Mouse (Mus musculus) kidney, adult 9 months (tissue): ENCODE data around the gene Gm13287.
"Not testable (repeated sequence)": the region's sequence is repeated elsewhere in the genome, so short reads cannot be mapped to it uniquely, and the experiment has no call there.

Experiments used
- DNase-seq: peaks from one replicate; pipeline ENCODE4 v3.0.0; 2022

Gm13287 gene

DNA sequence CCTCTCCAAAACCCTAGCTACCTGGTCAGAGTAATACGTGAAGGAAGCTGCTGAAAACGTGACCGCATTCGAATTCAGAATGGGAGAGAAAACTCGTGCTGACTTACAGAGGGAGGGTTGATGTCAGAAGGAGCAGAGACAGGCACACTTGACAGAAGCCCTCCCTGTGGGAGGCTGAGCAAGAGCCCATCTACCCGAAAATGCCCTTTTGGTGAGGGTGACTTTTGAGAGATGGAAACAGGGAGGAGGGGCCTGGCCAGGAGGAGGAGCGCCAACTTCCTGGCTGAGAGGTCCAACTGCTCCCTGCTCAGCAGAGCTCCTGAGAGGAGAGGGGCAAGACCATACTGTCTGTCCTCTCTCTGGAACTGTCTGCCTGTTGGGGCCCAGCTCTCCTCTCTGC lies 3.7 kb upstream of the Gm13287 start, which contains the start of gene Gm13285:
Gm13285 (plus strand) TSS at position 301 of the 400 bp plus-strand sequence.
- not testable (repeated sequence) for DNase-seq

DNA sequence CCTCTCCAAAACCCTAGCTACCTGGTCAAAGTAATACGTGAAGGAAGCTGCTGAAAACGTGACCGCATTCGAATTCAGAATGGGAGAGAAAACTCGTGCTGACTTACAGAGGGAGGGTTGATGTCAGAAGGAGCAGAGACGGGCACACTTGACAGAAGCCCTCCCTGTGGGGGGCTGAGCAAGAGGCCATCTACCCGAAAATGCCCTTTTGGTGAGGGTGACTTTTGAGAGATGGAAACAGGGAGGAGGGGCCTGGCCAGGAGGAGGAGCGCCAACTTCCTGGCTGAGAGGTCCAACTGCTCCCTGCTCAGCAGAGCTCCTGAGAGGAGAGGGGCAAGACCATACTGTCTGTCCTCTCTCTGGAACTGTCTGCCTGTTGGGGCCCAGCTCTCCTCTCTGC lies 2.2 kb downstream of the Gm13287 start, which contains the start of gene Gm13288:
Gm13288 (plus strand) TSS at position 301 of the 400 bp plus-strand sequence.
- not testable (repeated sequence) for DNase-seq

DNA sequence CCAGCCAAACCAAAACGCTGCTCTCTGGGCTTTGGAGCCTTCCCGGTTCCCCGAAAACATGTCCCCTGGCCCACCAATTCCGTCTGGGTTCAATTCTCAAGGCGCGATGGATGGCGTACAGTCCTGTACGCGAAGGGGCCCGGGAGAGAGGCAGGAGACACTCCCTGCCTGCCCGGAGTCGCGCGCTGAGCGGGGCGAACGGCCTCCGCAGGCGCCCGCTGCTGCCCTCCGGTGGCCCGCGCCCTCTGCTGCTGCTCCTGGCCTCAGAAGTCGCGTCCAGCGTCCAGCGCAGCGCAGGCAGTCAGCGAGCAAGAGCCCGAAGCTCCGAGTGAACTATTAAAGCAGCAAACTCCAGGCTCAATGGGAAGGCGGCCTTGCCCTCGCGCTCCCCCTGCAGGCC lies 2.7 kb downstream of the Gm13287 start:
- DNase-seq = peak; percentile 40

DNA sequence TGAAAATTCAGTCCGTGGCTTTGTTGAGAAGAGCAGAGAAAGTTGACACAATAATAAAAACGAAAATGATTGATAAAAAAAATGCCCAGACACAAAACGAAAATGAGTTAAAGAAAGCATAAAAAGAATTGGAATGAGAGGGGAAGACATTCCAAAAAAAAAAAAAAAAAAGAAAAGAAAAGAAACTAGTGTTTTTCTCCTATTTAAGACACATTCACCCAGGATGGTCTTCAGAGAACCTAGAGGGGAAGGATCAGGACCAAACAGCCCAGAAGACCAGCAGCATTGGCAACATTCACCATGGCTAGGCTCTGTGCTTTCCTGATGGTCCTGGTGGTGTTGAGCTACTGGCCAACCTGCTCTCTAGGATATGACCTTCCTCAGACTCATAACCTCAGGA lies 12.9 kb downstream of the Gm13287 start, which contains the start of gene Ifna7:
Ifna7 (plus strand) TSS at position 301 of the 400 bp plus-strand sequence.
- no peak for DNase-seq

DNA sequence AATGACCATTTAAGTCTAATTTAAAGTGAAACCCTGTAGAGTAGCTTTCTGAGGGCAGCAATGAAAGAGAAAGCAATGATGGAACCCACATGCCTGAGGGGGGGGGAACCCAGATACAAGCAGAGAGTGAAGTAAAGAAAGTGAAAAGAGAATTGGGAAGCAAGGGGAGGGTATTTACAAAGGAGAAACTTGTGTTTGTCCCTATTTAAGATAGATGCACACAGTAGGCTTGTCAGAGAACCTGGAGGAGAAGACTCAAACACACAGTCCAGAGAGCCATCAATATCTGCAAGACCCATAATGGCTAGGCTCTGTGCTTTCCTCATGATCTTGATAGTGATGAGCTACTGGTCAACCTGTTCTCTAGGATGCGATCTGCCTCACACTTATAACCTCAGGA lies 16.6 kb downstream of the Gm13287 start, which contains the start of gene Ifna11:
Ifna11 (plus strand) TSS at position 301 of the 400 bp plus-strand sequence.
- DNase-seq = no peak

DNA sequence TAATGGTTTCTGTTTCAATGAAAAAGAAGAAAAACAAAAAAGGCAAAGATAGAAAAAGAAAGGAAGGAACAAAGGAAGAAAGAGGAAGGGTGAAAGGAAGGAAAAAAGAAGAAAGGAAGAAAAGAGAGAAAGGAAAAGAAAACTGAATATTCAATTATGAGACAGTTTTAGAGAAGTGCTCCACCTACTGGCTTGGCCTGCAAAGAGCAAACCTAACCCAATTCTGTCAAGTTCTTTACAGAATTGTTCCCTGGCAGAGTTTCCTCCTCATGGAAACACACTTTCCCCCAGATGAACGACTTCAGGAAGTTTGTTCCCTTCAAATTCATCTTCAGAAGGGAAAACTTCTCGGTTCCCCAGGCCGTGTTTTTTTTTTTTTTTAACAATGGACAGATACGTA lies 19.9 kb downstream of the Gm13287 start:
- DNase-seq = peak; percentile 4

DNA sequence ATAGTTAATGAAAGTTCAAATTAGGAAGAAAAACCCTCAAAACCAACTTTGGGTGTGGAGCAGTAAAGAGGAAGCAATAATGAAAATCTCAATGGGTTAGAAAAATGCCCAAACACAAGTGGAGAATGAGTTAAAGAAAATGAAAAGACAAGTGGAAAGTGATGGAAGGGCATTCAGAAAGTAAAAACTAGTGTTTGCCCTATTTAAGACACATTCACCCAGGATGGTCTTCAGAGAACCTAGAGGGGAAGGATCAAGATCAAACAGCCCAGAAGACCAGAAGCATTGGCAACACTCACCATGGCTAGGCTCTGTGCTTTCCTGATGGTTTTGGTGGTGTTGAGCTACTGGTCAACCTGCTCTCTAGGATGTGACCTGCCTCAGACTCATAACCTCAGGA lies 24.1 kb downstream of the Gm13287 start, which contains the start of gene Ifna6:
Ifna6 (plus strand) TSS at position 301 of the 400 bp plus-strand sequence.
- not testable (repeated sequence) for DNase-seq

DNA sequence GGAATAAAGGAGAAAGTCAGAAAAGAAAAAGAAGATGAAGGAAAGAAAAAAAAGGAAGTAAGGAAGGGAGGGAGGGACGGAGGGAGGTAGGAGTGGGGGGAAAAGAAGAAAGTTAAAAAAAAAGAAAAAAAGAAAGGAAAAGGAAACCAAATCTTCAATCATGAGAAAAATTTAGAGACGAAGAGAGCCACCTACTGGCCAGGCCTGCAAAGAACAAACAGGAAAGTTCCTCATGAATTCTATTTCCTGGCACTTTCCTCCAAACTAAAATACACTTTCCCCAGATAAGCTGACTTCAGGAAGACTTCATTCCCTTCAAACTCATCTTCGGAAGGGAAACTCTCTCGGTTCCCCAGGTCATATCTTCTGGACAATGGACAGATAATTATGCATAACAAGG lies 27.5 kb downstream of the Gm13287 start:
- peak; percentile 21 for DNase-seq

DNA sequence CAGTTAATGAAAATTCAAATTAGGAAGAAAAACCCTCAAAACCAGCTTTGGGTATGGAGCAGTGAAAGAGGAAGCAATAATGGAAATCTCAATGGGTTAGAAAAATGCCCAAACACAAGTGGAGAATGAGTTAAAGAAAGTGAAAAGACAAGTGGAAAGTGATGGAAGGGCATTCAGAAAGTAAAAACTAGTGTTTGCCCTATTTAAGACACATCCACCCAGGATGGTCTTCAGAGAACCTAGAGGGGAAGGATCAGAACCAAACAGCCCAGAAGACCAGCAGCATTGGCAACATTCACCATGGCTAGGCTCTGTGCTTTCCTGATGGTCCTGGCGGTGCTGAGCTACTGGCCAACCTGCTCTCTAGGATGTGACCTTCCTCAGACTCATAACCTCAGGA lies 32.2 kb downstream of the Gm13287 start, which contains the start of gene Ifna5:
Ifna5 (plus strand) TSS at position 301 of the 400 bp plus-strand sequence.
- not testable (repeated sequence) for DNase-seq

DNA sequence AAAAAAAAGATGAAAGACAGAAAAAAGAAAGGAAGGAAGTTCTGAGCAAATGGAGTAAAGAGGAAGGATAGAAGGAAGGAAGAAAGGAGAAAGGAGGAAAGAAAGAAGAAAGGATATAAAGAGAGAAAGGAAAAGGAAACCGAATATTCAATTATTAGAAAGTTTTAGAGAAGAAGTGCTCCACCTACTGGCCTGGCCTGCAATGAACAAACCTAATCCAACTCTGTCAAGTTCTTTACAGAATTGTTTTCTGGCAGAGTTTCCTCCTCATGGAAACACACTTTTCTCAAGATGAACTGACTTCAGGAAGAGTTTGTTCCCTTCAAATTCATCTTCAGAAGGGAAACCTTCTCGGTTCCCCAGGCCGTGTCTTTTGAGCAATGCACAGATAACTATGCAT lies 35.8 kb downstream of the Gm13287 start:
- peak; percentile 13 for DNase-seq

DNA sequence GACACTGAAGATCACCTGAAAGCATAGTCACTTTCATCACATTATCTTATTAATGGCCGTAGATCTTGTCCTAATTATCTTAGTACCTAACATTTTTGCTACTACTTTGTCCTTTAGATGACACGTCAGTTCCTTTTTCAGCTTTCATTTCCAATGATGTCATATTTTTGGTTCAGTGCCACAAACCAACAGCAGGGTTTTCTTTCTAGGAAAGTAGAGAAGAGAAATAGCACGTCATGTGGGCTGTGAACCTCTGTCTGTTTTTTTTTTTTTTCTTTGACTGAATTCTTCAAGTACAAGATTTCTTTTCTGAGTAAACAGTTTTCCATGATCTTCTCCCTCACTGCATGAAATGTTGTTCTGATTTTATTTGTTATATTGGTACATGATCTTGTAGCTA lies 37.0 kb downstream of the Gm13287 start:
- DNase-seq = no peak

DNA sequence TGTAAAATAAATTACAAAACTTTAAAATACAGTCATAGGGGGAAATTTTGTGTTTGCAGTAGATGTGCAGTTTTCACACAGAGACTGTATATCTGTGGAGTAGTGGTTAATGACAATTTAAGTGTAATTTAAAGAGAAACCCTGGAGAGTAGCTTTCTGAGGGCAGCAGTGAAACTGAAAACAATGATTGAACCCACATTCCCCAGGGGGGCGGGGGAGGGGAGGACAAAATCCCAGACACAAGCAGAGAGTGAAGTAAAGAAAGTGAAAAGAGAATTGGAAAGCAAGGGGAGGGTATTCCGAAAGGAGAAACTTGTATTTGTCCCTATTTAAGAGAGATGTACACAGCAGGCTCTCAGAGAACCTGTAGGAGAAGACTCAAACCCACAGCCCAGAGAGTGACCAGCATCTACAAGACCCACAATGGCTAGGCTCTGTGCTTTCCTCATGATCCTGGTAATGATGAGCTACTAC lies 38.4 kb downstream of the Gm13287 start, which contains the start of gene Ifna4:
Ifna4 (plus strand) TSS at position 424 of the 474 bp plus-strand sequence.
- DNase-seq = no peak

DNA sequence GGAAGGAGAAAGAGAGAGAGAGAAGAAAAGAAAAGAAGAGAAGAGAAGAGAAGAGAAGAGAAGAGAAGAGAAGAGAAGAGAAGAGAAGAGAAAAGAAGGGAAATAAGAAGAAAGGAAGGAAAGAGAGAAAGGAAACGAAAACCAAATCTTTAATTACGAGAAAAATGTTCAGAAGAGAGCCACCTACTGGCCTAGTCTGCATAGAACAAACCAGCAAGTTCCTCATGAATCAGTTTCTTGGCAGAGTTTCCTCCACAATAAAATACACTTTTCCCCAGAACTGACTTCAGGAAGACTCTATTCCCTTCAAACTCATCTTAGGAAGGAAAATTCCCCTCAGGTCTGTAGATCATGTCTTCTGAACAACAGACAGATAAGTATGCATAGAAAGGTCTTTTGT lies 42.3 kb downstream of the Gm13287 start:
- DNase-seq = no peak

DNA sequence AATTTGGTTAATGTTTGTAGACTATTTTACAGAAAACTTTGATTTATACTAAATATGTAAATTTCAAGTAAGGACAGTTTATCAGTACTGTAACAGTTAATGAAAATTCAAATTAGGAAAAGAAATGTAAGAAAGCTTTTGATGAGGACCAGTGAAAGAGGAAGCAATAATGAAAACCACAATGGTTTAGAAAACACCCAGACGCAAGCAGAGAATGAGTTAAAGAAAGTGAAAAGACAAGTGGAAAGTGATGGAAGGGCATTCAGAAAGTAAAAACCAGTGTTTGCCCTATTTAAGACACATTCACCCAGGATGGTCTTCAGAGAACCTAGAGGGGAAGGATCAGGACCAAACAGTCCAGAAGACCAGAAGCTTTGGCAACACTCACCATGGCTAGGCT lies 46.6 kb downstream of the Gm13287 start, which contains the start of gene Ifna1:
Ifna1 (plus strand) TSS at position 390 of the 400 bp plus-strand sequence.
- no peak for DNase-seq

DNA sequence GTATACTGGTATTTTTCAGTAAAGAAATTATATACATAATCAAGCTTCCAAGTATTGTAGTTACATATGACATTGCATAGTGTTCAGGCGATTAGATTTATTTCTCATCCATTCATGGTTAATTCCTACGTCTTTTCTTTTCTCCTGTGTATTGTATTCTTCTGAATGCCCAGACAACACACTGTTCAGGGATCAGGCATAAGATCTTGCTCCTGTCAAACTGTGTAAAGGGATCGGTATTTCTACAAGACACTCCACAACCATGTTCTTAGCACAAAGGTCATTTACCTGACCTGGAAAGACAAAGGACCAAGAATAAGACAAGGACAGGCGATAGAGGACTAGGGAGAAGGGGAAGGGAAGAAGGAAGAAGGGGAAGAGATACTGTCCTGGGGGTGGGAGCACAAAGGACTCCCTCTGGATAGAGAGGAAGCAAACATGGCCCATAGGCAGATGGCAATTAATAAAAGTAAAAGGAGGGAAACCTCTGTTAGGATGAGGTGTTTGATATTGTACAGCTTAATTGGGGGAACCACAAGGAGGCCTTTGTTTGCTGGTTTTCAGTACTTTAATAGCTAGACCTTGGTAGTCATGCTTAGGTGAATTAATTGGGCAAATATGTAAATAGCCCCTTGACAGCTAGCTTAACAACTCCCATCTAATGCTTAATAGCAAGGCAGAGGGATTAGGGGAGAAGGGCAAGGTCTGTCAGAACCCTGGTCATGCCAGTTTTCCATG lies 48.1 kb downstream of the Gm13287 start:
- DNase-seq = no peak
